Mouse (Mus musculus) gastrocnemius, adult 2 months (tissue): ENCODE results near the gene Slc39a8. TPM values are rescaled to one million over a fixed set of nuclear protein-coding genes. Genes with fewer than 3 reads are reported as not detected.

ENCODE experiments used
- DNase-seq: peaks from one replicate; pipeline ENCODE4 v3.0.0; 2022
- H3K27ac ChIP-seq: fragments of 200-600 bp; 2 replicates; pipeline ENCODE4 v1.8.1; 2022; ENCODE audit warnings: mild to moderate bottlenecking
- H3K4me3 ChIP-seq: fragments of 200-600 bp; 2 replicates; pipeline ENCODE4 v1.8.1; 2022; ENCODE audit warnings: mild to moderate bottlenecking, moderate library complexity
- CTCF ChIP-seq: fragments of 200-600 bp; IDR thresholded peaks from 2 replicates; pipeline ENCODE4 v1.8.1; 2022; ENCODE audit warnings: antibody characterized with exemption, mild to moderate bottlenecking, moderate library complexity
- intact Hi-C: fragments of 180-260 bp; cut with DNase I; formaldehyde crosslinking; loops from one replicate; pipeline ENCODE4 v1.15.1; 2025
- long read RNA-seq, 2 experiments: library from polyadenylated mRNA; stranded (forward); transcript quantifications; one replicate each; pipeline ENCODE4 v2.0.0; 2021
- total RNA-seq, 2 experiments: library from RNA; stranded (reverse); gene quantifications; 2 replicates each; pipeline ENCODE4 v1.2.3; 2021

Gene Slc39a8
- total RNA-seq, result under 1 TPM; 0.56 to 0.81 TPM
- long read RNA-seq, experiment 1, result 0 reads
- long read RNA-seq, experiment 2, partial matches to known transcripts, result 0 of 2 reads
- long read RNA-seq, experiment 2, other reads (novel, unspliced or antisense), result 1 of 2 reads

- Histone ChIP-seq H3K4me3 (peak within 1 kb of the TSS; percentile 81), H3K27ac (peak within 1 kb of the TSS; percentile 66)
- peak; percentile 79 for DNase-seq
- TF ChIP-seq CTCF, result peak; percentile 49
- intact Hi-C loops, result no loop called here
Observed at GRCm38 (mm10) chr3:135825016-135825753, at the start of gene Slc39a8. TSS of gene Slc39a8 (plus strand) at chr3:135825279.

DNA sequence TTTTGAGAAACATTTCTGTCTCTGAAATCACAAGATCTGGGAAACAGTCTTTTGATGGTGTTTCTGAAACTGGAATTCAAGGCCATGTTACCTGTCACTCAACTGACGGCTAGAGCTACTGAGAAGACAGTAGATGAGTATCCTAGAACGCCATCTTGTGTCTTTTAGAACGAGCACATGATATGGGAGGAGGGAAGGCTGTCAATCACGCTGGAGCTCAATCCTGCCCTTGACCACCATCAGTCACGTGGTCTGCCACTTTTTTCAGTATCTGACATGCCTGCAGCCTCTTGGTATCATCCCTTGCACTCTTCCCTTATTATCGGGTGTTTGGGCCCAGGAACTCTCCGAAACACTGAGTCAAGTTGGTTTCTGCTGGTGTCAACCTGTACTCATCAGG lies 40.0 kb upstream of the Slc39a8 start:
- TF ChIP-seq CTCF, result no peak
- intact Hi-C loops, result no loop called here
- no peak overlapping the region for H3K4me3 ChIP-seq
- no peak overlapping the region for H3K27ac ChIP-seq
- no peak for DNase-seq

GRCm38 (mm10) chr3:135796117-135796516 lies 29.0 kb upstream of the Slc39a8 start:
- no peak overlapping the region for H3K4me3 ChIP-seq
- no peak for DNase-seq
- TF ChIP-seq CTCF, result no peak
- no peak overlapping the region for H3K27ac ChIP-seq
- intact Hi-C loops, result no loop called here

- intact Hi-C loops, result no loop called here
- no peak overlapping the region for H3K4me3 ChIP-seq
- TF ChIP-seq CTCF, result no peak
- H3K27ac ChIP-seq, result no peak overlapping the region
- no peak for DNase-seq
Observed at GRCm38 (mm10) chr3:135798241-135798640, 26.8 kb upstream of the Slc39a8 start.

- Histone ChIP-seq H3K4me3 (no peak overlapping the region), H3K27ac (no peak overlapping the region)
- no peak for TF ChIP-seq CTCF
- no peak for DNase-seq
- intact Hi-C loops, result no loop called here
Observed at GRCm38 (mm10) chr3:135798665-135799064, 26.4 kb upstream of the Slc39a8 start.

DNA sequence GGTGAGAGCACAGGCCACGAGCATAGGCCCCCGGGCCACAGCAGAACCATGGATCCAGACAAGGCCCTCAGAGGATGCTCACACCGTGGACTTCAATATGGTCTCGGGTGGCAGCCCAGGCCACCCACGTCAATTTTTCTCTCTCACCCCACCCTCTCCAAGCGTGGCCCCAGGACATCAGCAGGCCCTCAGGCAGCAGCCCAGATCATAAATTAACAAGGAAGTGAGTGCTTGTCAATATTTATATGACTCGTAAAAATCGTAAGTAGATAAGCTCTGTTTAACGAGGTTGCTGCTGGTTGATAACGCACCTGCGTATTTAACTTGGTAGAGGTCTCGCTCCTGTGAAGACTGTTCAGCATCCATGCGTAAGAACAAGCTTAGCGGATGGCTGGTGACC lies 10.4 kb upstream of the Slc39a8 start:
- no peak for TF ChIP-seq CTCF
- H3K27ac ChIP-seq, result no peak overlapping the region
- intact Hi-C loops, result no loop called here

DNA sequence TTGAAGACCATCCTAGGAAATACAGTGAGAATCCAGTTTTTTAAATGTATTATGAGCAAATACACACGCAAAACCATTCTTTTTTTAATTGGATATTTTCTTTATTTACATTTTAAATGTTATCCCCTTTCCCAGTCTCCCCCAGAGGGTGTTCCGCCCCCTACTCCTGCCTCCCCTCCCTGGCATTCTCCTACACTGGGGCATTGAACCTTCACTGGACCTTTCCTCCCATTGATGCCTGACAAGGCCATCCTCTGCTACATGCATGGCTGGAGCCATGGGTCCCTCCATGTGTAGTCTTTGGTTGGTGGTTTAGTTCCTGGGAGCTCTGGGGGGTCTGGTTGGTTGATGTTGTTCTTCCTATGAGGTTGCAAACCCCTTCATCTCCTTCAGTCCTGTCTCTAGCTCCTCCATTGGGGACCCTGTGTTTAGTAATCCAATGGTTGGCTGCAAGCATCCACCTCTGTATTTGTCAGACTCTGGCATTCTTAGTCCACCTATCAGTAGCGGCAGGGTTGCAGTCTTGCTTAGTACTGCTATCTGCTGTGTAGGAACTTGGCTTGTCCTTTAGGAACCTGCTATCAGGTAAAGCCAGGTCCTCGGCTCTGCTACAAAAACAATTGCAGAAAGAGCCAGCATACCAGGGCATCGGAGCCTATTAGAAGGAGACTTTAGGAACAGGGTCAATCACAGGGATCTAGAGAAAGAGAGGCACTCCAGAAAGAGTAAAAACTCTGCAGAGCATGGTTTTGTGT lies 8.9 kb upstream of the Slc39a8 start:
- intact Hi-C loops, result no loop called here
- no peak overlapping the region for H3K4me3 ChIP-seq
- H3K27ac ChIP-seq, result no peak overlapping the region
- no peak for TF ChIP-seq CTCF
- no peak for DNase-seq

More for the DNA sequence above, 10.4 kb upstream of the Slc39a8 start:
- no peak for DNase-seq
- no peak overlapping the region for H3K4me3 ChIP-seq

GRCm38 (mm10) chr3:135817124-135817523 lies 8.0 kb upstream of the Slc39a8 start:
- DNase-seq, result no peak
- Histone ChIP-seq H3K4me3 (no peak overlapping the region), H3K27ac (no peak overlapping the region)
- intact Hi-C loops, result no loop called here
- no peak for TF ChIP-seq CTCF

- no peak overlapping the region for H3K4me3 ChIP-seq
- H3K27ac ChIP-seq, result no peak overlapping the region
- DNase-seq, result no peak
- intact Hi-C loops, result no loop called here
- TF ChIP-seq CTCF, result no peak
Observed at GRCm38 (mm10) chr3:135824436-135824835, 643 bp upstream of the Slc39a8 start.

- peak; percentile 59 for DNase-seq
- Histone ChIP-seq H3K4me3 (peak overlapping the region; percentile 81), H3K27ac (peak overlapping the region; percentile 66)
- intact Hi-C loops, result no loop called here
- no peak for TF ChIP-seq CTCF
Observed at GRCm38 (mm10) chr3:135825754-135826683, 940 bp downstream of the Slc39a8 start.

DNA sequence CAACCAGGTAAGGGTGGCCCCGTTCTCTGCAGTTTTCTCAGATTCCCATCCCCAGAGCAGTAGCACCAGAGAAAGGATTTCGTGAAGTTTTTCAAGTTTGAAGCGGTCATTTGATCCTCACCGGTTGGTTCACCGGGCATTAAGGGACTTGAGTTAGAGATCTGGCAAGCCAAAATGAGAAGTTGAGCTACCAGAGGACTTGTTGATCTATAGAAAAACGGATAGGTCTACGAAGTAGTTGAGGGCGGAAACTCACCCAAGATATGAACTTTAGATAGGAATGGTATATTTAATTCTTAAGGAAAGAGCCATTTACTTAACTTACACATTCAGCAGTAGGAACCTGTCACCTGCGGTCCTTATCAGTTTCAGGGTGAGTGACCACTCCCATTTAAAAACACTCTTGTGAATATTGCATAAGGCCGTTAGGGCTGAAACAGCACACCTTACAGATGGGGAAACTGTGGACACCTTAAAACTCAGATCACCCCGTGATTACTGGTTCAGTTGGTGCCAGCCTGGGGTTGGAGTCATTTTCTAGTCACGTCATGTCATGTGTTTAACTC lies 1.7 kb downstream of the Slc39a8 start:
- peak overlapping the region; percentile 66; the same call in 1 of the 2 replicates for H3K27ac ChIP-seq
- intact Hi-C loops, result no loop called here
- H3K4me3 ChIP-seq, result peak overlapping the region; percentile 81
- no peak for TF ChIP-seq CTCF
- DNase-seq, result no peak

- TF ChIP-seq CTCF, result no peak
- intact Hi-C loops, result no loop called here
- Histone ChIP-seq H3K27ac (no peak overlapping the region), H3K4me3 (no peak overlapping the region)
- no peak for DNase-seq
Observed at GRCm38 (mm10) chr3:135828000-135828399, 2.9 kb downstream of the Slc39a8 start.
